ENCODE assay signal across 10 mouse cellular contexts in the genomic region with DNA sequence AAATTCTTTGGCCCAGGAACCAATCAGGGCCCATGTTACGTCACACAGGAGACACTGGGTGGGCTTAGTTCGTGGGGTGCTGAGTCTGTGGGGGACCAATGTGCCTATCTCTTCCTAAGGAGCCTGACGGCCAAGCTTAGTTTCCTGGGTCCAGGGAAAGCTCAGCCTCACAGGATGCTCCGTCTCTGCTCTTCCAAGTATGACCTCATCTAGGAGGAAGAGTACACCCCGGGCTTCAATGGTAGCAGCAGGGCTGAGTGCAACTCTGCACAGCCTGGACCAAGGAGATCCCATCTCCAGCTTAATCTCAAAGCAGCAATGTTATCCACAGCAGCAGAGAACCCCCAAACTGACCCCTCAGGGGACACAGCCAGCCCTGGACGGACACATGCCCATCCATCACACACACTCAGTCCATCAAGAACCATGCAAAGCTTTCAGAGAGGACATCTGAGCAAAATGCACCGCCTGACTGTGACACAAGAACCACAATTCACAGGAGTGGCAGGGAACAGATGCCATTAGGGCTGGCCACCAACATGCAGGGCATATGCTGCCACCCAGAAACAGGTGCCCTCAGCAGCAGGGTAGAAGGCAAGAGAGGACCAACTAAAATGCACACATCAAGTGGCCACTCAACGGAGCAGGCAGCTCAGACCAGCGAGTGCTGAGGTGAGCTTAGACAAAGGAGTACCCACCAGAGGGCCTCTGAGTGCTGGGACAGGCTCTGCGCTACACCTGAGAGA. TPM values are rescaled to one million over a fixed set of nuclear protein-coding genes. Genes with fewer than 3 reads are reported as not detected.
DNase-seq lines count a peak whose midpoint lies in the region; ATAC-seq lines count a peak whose summit lies in the region.
"Had no signal": no experiment of that assay in that cellular context is flagged by ENCODE, and none has a peak within 500 bp of the region (broad histone marks: within the 10 kb centered on the region; RNA-seq: fewer than 3 reads in every experiment).

No protein-coding gene starts in this region.

- H3K36me3 ChIP-seq in heart, embryonic 15.5 days = peaks cover 9% of the 10 kb centered on the region; the same call in 1 of the 2 replicates
- peaks cover under 1% of the 10 kb centered on the region; the same call in 1 of the 2 replicates for H3K36me3 ChIP-seq in hindbrain, embryonic 16.5 days (ENCODE audit: control insufficient read depth, insufficient read depth, low read length)

- WGBS in heart, embryonic 15.5 days = 66% methylated on average over 10 of the region's 10 CpGs
- WGBS in hindbrain, embryonic 16.5 days = 75% methylated on average over 10 of the region's 10 CpGs

- no peaks in the 10 kb centered on the region for H3K27me3 ChIP-seq in heart, embryonic 15.5 days
- H3K27me3 ChIP-seq in hindbrain, embryonic 16.5 days (replicated peaks; ENCODE audit: control insufficient read depth, insufficient read depth, low read length) = no peaks in the 10 kb centered on the region

- H3K4me2 ChIP-seq in heart, embryonic 15.5 days = no peak overlapping the region
- H3K4me2 ChIP-seq in hindbrain, embryonic 16.5 days (ENCODE audit: low read length) = peak overlapping the region; percentile 19

- intact Hi-C loops in heart, postnatal 10 days (cut with DNase I) = no loop called here

- DNase-seq in heart, postnatal 10 days = no peak
- peak; percentile 94 for DNase-seq in cerebellum, adult 9-10 months
- DNase-seq in spleen, adult 18-20 months = no peak
- DNase-seq in layer of hippocampus, adult 18-20 months (ENCODE audit: low spot score in 2 of 2) = no peak
- DNase-seq: thymus, postnatal 4 days had no signal

- peaks cover 69% of the 10 kb centered on the region for H3K4me1 ChIP-seq in heart, embryonic 15.5 days (replicated peaks)
- H3K4me1 ChIP-seq in brown adipose tissue, adult 24 weeks (ENCODE audit: control insufficient read depth, insufficient read depth, insufficient read length, low read length) = peaks cover 45% of the 10 kb centered on the region
- peaks cover 53% of the 10 kb centered on the region for H3K4me1 ChIP-seq in hindbrain, embryonic 16.5 days (ENCODE audit: control insufficient read depth, insufficient read depth, low read depth, low read length)

- ATAC-seq in heart, embryonic 15.5 days (replicated peaks; ENCODE audit: insufficient number of reproducible peaks, insufficient read depth, low FRiP score, low read depth) = no peak
- no peak for ATAC-seq in hindbrain, embryonic 16.5 days
- ATAC-seq in inflammation-experienced regulatory T-cells, adult 6 months = no peak

- no peak overlapping the region for H3K4me3 ChIP-seq in heart, embryonic 15.5 days
- H3K4me3 ChIP-seq in brown adipose tissue, adult 24 weeks (ENCODE audit: insufficient read depth, low read depth, low read length) = no peak overlapping the region
- no peak overlapping the region for H3K4me3 ChIP-seq in hindbrain, embryonic 16.5 days (ENCODE audit: low read length)

- H3K9ac ChIP-seq in heart, embryonic 15.5 days = no peak overlapping the region
- H3K9ac ChIP-seq in hindbrain, embryonic 16.5 days (ENCODE audit: low read depth, low read length) = 0 out of 2 replicates have a peak overlapping the region, but pooled peaks have one; percentile 11

- H3K9me3 ChIP-seq in heart, embryonic 15.5 days (replicated peaks) = no peaks in the 10 kb centered on the region
- no peaks in the 10 kb centered on the region for H3K9me3 ChIP-seq in hindbrain, embryonic 16.5 days (ENCODE audit: control insufficient read depth, low read length)

- H3K27ac ChIP-seq in heart, embryonic 15.5 days = peak overlapping the region; percentile 58
- peak overlapping the region; percentile 10; the same call in 1 of the 2 replicates for H3K27ac ChIP-seq in brown adipose tissue, adult 24 weeks (replicated peaks; ENCODE audit: low read depth, low read length)
- no peak overlapping the region for H3K27ac ChIP-seq in hindbrain, embryonic 16.5 days (ENCODE audit: low read depth, low read length)
- H3K27ac ChIP-seq: macrophage had no signal

RNA-seq across cellular contexts. Expression of gene Tmem201, which starts 2.9 kb away (rescaled TPM):
- polyA plus RNA-seq in heart, embryonic 15.5 days (2015; fragmentation: Nextera tagmentation; extraction: Ambion mirVana) = 42.5 and 46.6 TPM in 2 replicates
- 10 to 100 TPM; 82.8 to 88.9 TPM for total RNA-seq in heart, postnatal 10 days (2021)
- polyA plus RNA-seq in brown adipose tissue, adult 24 weeks (2012; ENCODE audit: insufficient read depth, insufficient read length, missing spikeins) = 9.2 and 9.6 TPM in 2 replicates
- 43.9 and 49.7 TPM in 2 replicates for polyA plus RNA-seq in hindbrain, embryonic 16.5 days (2015; fragmentation: Nextera tagmentation; extraction: Ambion mirVana)
- total RNA-seq in layer of hippocampus, adult 18-20 months (2021) = 10 to 100 TPM; 68.1 to 73.2 TPM
- 1 to 10 TPM; 4.6 to 8.9 (median 6.0) TPM for polyA plus RNA-seq in inflammation-experienced regulatory T-cells, adult 6 months (2017; shearing (Covaris generic))

RNA-seq across cellular contexts. Expression of gene Pik3cd, which starts 32.5 kb away (rescaled TPM):
- polyA plus RNA-seq in heart, embryonic 15.5 days (2015; fragmentation: Nextera tagmentation; extraction: Ambion mirVana) = 3.1 and 8.4 TPM in 2 replicates
- total RNA-seq in heart, postnatal 10 days (2021) = 1 to 10 TPM; 4.1 to 4.6 TPM
- 0.96 and 1.6 TPM in 2 replicates for polyA plus RNA-seq in brown adipose tissue, adult 24 weeks (2012; ENCODE audit: insufficient read depth, insufficient read length, missing spikeins)
- 13.1 and 16.3 TPM in 2 replicates for polyA plus RNA-seq in hindbrain, embryonic 16.5 days (2015; fragmentation: Nextera tagmentation; extraction: Ambion mirVana)
- total RNA-seq in layer of hippocampus, adult 18-20 months (2021) = 10 to 100 TPM; 21.4 to 26.3 TPM
- polyA plus RNA-seq in inflammation-experienced regulatory T-cells, adult 6 months (2017; shearing (Covaris generic)) = 100 to 1,000 TPM; 108 to 124 (median 115) TPM

RNA-seq across cellular contexts. Expression of gene Slc25a33, which starts 39.2 kb away (rescaled TPM):
- 5.1 and 6.0 TPM in 2 replicates for polyA plus RNA-seq in heart, embryonic 15.5 days (2015; fragmentation: Nextera tagmentation; extraction: Ambion mirVana)
- total RNA-seq in heart, postnatal 10 days (2021) = 10 to 100 TPM; 10.3 to 19.6 TPM
- polyA plus RNA-seq in brown adipose tissue, adult 24 weeks (2012; ENCODE audit: insufficient read depth, insufficient read length, missing spikeins) = 24.0 and 24.2 TPM in 2 replicates
- 33.2 and 37.2 TPM in 2 replicates for polyA plus RNA-seq in hindbrain, embryonic 16.5 days (2015; fragmentation: Nextera tagmentation; extraction: Ambion mirVana)
- total RNA-seq in layer of hippocampus, adult 18-20 months (2021) = 10 to 100 TPM; 31.4 to 34.2 TPM
- 1 to 10 TPM; 2.5 to 7.1 (median 3.4) TPM for polyA plus RNA-seq in inflammation-experienced regulatory T-cells, adult 6 months (2017; shearing (Covaris generic))
